Mouse (Mus musculus): ENCODE measurements around the gene Tmem200b.

Tmem200b gene

DNA sequence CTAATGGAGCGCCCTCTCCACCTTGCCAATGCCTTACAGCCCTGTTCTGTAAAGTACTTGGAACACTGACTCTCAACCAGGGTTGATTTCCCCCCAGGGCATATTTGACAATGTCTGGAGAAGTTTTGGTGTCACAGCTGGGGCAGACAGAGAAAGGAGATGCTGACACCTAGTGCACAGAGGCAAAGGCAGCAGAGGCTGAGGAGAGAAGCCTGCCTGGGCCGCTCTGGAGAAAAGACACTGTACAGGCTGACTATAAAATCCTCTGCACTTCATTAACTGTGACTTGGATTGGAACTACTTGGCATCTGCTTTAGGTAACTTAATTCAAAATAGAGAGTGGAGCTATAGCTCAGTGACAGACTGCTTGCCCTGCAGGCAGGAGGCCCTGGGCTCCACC is 47.3 kb downstream of the Tmem200b start:
- peak; percentile 19 to 48 for DNase-seq

DNA sequence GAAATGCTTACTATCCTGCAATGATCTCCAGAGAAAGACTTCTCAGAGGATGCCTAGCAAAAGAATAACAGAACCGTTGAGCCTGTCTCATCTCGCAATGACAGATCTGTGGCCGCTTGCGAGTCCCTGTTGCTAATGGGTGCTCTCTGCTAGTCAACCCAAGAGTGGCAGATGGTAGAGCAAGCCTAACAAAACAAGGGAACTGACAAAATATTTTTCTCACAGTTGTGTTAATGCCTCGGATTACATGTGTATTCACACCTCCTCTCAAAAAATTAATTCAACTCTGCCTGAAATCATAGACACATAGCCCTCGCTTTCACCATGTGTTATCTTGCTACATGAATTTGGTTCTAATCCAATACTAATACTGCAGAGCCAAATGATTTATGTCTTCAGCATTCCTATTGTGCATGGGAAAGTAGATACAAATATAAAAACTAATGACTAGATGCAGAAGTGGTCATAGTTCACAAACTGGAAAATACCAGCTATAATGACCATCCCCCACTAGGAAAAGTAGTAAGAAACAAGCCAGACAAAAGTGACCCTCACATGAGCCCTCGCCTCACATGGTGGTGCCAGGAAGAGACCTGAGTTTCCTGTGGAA is 48.8 kb downstream of the Tmem200b start:
- no peak for DNase-seq
